Mouse (Mus musculus) lung, adult 2 months (tissue): ENCODE measurements around the gene Cda. TPM values are rescaled to one million over a fixed set of nuclear protein-coding genes. Genes with fewer than 3 reads are reported as not detected.

Experiments
- DNase-seq: peaks from one replicate; pipeline ENCODE4 v3.0.0; 2022
- H3K4me1 ChIP-seq: fragments of 200-500 bp; 2 replicates; pipeline ENCODE4 v1.6.1; 2011; ENCODE audit warnings: low read length; ENCODE audit not compliant: control insufficient read depth, insufficient read depth
- H3K4me3 ChIP-seq: fragments of 200-500 bp; replicated peaks from 2 replicates; pipeline ENCODE3; 2011; ENCODE audit warnings: low read depth, mild to moderate bottlenecking, control low read depth, low read length; ENCODE audit errors: extremely low read depth
- CTCF ChIP-seq: fragments of 200-500 bp; IDR thresholded peaks from 2 replicates; pipeline ENCODE4 v1.5.1; 2011; ENCODE audit warnings: mild to moderate bottlenecking, low read length, control low read depth; ENCODE audit not compliant: insufficient read depth
- POLR2A ChIP-seq: fragments of 200-500 bp; IDR thresholded peaks from 2 replicates; pipeline ENCODE4 v1.6.1; 2011; ENCODE audit warnings: low read depth, mild to moderate bottlenecking, control low read depth, low read length, borderline replicate concordance; ENCODE audit errors: extremely low read depth
- WGBS: fragments of 180-500 bp; shearing (Covaris S2); methylation state at CpG from one replicate; pipeline ENCODE4 v1.1.7; 2018; 5-methylcytosine and 5-hydroxymethylcytosine counted together
- polyA plus RNA-seq: library from polyadenylated mRNA; depleted of rRNA; stranded (reverse); fragments of >200 nt; gene quantifications from 2 replicates; pipeline ENCODE4 v1.2.3, GENCODE M21; 2012

Gene Cda
- polyA plus RNA-seq, 1 experiment = 2.6 TPM

GRCm38 (mm10) chr4:138316369-138316768 is 51.4 kb downstream of the Cda start:
- DNase-seq = no peak
- TF ChIP-seq CTCF (0 out of 2 replicates have a peak, but pooled peaks have one; percentile 14), POLR2A (no peak)
- Histone ChIP-seq H3K4me1 (0 out of 2 replicates have a peak, but pooled peaks cover 2% of the 10 kb centered on the region), H3K4me3 (no peak overlapping the region)
- 94% methylated on average over 6 of the region's 6 CpGs for WGBS

DNA sequence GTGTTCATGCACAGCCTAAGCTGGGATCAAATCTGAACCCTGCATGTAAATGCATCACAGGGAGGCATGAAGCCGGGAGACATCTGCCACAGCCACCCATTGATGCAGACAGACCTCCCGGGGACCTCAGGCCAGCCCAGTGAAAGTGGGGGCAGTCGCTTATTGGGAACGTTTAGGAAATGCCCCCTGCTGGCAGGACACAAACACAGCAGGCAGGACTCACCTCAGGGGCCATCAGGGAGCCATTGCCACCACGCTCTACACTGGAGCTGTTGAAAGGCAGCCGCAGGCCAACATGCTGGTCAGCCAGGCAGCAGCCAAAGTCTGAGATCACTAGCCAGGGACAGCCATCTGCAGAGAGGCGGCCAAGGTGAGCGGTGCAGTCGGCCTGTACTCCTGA is 52.0 kb downstream of the Cda start:
- Histone ChIP-seq H3K4me1 (0 out of 2 replicates have a peak, but pooled peaks cover 2% of the 10 kb centered on the region), H3K4me3 (no peak overlapping the region)
- 72% methylated on average over 9 of the region's 9 CpGs for WGBS
- TF ChIP-seq POLR2A (no peak), CTCF (peak; percentile 37)
- DNase-seq = no peak

DNA sequence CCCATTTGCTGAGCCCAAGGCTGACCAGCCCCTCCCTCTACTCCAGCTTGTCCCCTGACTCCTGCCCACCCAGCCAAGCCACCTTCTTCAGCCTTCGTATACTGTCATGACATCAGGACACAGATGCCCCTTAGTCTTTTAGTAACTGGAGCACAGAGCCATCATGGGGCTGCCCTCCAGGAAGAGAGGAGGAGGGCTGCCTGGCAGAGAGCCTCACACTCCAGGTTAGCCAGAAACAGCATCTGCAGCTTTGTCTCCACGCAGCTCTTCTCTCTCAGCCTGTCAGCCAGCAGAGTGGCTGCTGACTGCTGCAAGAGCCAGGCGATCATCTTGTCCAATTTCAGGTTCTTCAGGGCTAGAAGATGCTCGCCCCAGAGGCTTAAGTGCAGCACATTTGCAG is 54.0 kb downstream of the Cda start:
- TF ChIP-seq POLR2A (0 out of 2 replicates have a peak, but pooled peaks have one; percentile 5), CTCF (no peak)
- no peak for DNase-seq
- Histone ChIP-seq H3K4me3 (no peak overlapping the region), H3K4me1 (no peaks in the 10 kb centered on the region)
- 84% methylated on average over 4 of the region's 4 CpGs for WGBS

DNA sequence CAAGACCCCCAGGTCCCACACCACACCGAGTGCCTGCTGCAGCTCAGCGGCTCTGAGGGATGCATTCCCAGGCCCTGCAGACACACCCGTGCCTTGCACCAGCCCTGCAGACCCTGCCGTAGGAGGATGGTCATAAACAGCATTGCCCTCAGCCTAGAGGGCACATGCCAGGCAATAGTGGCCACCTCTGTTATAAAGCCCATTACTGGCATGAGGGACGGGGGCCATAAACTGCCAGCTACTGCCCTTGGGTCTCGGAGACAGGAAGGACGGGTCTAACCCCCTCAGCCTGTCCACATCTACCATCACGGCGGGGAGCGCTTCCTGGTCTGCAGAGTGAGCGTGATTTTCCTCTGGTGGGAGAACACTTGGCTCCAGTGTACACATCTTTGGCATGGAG is 54.8 kb downstream of the Cda start:
- TF ChIP-seq POLR2A = no peak
- TF ChIP-seq CTCF = no peak
- 85% methylated on average over 11 of the region's 11 CpGs for WGBS
- no peak for DNase-seq
- H3K4me3 ChIP-seq = no peak overlapping the region
- H3K4me1 ChIP-seq = no peaks in the 10 kb centered on the region

DNA sequence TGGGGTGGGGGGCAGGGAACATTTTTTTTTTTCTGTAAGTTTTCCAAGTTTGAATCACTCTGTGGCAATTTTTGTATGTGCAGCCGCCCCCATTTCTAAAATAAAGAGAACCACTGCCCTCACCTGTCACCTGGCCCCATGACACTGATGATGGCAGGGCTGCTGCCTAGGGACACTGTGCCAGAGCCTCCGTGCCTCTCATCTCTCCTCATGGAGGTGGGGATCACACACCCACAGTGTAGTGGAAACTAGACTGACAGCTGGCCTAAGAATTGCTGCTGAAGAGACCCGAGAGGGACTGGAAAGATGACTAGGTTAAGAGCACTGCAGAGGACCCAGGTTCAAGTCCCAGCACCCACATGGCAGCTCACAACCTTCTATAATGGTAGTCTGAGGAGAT is 55.7 kb downstream of the Cda start:
- Histone ChIP-seq H3K4me1 (no peaks in the 10 kb centered on the region), H3K4me3 (no peak overlapping the region)
- 86% methylated on average over 3 of the region's 3 CpGs for WGBS
- no peak for TF ChIP-seq POLR2A
- TF ChIP-seq CTCF = no peak
- DNase-seq = no peak

DNA sequence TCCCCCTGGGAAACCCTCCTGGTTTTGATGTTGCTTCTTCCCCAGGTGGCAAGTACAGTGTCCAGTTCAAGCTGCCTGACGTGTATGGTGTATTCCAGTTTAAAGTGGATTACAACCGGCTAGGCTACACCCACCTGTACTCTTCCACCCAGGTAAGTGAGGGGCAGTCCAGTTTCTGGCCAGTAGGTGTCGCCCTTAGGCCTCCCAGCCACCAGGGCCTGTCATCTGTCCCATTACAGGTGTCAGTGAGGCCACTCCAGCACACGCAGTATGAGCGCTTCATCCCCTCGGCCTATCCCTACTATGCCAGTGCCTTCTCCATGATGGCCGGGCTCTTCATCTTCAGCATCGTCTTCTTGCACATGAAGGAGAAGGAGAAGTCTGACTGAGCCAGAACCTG is 56.2 kb downstream of the Cda start:
- Histone ChIP-seq H3K4me1 (no peaks in the 10 kb centered on the region), H3K4me3 (no peak overlapping the region)
- 64% methylated on average over 8 of the region's 8 CpGs for WGBS
- no peak for TF ChIP-seq POLR2A
- TF ChIP-seq CTCF = peak; percentile 80
- peak; percentile 67 for DNase-seq

GRCm38 (mm10) chr4:138310311-138310910 is 57.4 kb downstream of the Cda start:
- WGBS = 89% methylated on average over 19 of the region's 19 CpGs
- TF ChIP-seq POLR2A (no peak), CTCF (no peak)
- no peak for DNase-seq
- no peak overlapping the region for H3K4me3 ChIP-seq
- H3K4me1 ChIP-seq = peaks cover 2% of the 10 kb centered on the region; the same call in 1 of the 2 replicates

- WGBS = 68% methylated on average over 12 of the region's 12 CpGs
- TF ChIP-seq POLR2A = no peak
- TF ChIP-seq CTCF = no peak
- H3K4me3 ChIP-seq = no peak overlapping the region
- peaks cover 2% of the 10 kb centered on the region; the same call in 1 of the 2 replicates for H3K4me1 ChIP-seq
- no peak for DNase-seq
Observed at GRCm38 (mm10) chr4:138307739-138308138, 60.1 kb downstream of the Cda start.

- H3K4me3 ChIP-seq = no peak overlapping the region
- TF ChIP-seq CTCF (no peak), POLR2A (no peak)
- peaks cover 2% of the 10 kb centered on the region; the same call in 1 of the 2 replicates for H3K4me1 ChIP-seq
- WGBS = 82% methylated on average over 3 of the region's 3 CpGs
- no peak for DNase-seq
Observed at GRCm38 (mm10) chr4:138307025-138307424, 60.8 kb downstream of the Cda start.
